Mouse (Mus musculus) bone marrow macrophage, adult 2 months (primary cell): ENCODE data around the gene Trpm8. TPM values are rescaled to one million over a fixed set of nuclear protein-coding genes. Genes with fewer than 3 reads are reported as not detected.

Source experiments
- H3K27ac ChIP-seq: 2 replicates; pipeline ENCODE4 v1.5.1; 2012; ENCODE audit warnings: low read depth, low read length; ENCODE audit not compliant: insufficient read depth
- H3K4me1 ChIP-seq: 2 replicates; pipeline ENCODE4 v1.6.1; 2012; ENCODE audit warnings: low read length; ENCODE audit not compliant: control insufficient read depth, insufficient read depth
- H3K4me3 ChIP-seq: 2 replicates; pipeline ENCODE4 v1.5.1; 2012; ENCODE audit warnings: mild to moderate bottlenecking, low read length, moderate library complexity; ENCODE audit not compliant: insufficient read depth
- CTCF ChIP-seq: IDR thresholded peaks from 2 replicates; pipeline ENCODE4 v1.5.1; 2012; ENCODE audit warnings: low read depth, mild to moderate bottlenecking, low read length, moderate library complexity
- POLR2A ChIP-seq: IDR thresholded peaks from 2 replicates; pipeline ENCODE4 v1.6.1; 2012; ENCODE audit warnings: mild to moderate bottlenecking, low read depth, low read length, borderline replicate concordance
- polyA plus RNA-seq: library from polyadenylated mRNA; stranded (reverse); fragments of >200 nt; gene quantifications from 2 replicates; pipeline ENCODE4 v1.2.4, GENCODE M21; 2012; ENCODE audit not compliant: missing spikeins, insufficient read depth, insufficient read length

Gene Trpm8
- polyA plus RNA-seq, 1 experiment: not detected

DNA sequence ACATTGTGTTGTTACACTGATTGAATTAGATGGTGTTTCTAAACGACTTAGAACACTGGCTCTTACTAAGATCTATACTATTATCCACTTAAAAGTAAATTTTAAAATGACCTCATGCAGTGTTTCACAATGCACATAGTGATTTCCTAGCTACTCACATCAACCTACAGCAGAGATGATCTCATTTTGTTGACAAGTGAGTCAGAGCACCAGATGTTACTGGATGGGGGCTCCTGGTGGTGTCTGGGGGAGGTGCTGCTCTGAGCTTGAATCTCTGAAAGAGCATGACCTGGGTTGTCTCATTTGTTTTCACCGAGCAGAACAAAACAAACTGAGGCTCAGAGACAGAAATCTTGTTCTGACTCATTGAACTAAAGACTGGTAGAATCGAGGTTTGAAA, 68.1 kb downstream of the Trpm8 start:
- TF ChIP-seq CTCF (no peak), POLR2A (no peak)
- peaks cover 14% of the 10 kb centered on the region for H3K4me1 ChIP-seq
- no peak overlapping the region for H3K27ac ChIP-seq

DNA sequence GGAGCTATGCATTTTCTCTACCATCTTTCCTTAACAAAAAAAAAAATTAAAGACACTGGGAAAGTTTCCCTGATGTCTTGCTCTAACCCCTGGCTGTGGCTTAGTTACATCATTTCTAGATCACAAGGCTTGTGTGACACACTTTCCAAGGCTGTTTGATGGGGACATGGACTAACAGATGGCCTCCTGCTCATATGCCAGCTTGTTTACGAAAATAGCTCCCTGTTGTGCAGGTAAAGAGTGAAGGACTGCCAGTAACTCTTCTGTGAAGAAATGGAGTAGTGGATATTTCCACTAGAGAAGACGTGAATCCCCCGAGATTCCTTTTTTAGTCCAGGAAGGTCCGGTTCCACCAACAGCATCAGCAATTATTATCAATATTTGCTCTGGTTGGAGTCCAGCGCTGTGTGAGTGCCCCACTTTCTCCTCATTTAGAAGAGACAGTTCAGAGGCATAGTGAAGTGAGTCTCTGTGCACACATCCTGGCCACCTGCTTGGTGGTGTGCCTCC, 71.1 kb downstream of the Trpm8 start:
- TF ChIP-seq POLR2A: no peak
- no peak for TF ChIP-seq CTCF
- Histone ChIP-seq H3K4me1 (peaks cover 14% of the 10 kb centered on the region), H3K4me3 (no peak overlapping the region), H3K27ac (no peak overlapping the region)

More for the DNA sequence above, 68.1 kb downstream of the Trpm8 start:
- H3K4me3 ChIP-seq: no peak overlapping the region

DNA sequence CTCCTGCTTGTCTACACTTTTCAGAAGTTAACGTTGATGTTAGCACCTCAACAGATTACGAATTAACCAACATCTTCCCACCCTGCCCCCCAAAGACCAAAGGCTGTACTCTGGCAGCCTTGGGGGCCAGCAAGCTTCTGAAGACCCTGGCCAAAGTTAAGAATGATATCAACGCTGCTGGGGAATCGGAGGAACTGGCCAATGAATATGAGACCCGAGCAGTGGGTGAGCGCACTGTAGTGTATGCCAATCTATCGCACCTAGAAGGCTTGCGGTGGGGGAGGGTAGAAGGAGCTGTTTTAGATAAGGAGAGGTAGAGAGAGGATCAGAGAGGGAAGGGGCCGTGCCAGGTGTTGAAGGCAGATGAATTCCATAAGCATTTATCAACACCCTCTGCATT, 73.3 kb downstream of the Trpm8 start:
- Histone ChIP-seq H3K4me1 (peaks cover 6% of the 10 kb centered on the region), H3K27ac (no peak overlapping the region), H3K4me3 (no peak overlapping the region)
- TF ChIP-seq POLR2A (no peak), CTCF (no peak)

DNA sequence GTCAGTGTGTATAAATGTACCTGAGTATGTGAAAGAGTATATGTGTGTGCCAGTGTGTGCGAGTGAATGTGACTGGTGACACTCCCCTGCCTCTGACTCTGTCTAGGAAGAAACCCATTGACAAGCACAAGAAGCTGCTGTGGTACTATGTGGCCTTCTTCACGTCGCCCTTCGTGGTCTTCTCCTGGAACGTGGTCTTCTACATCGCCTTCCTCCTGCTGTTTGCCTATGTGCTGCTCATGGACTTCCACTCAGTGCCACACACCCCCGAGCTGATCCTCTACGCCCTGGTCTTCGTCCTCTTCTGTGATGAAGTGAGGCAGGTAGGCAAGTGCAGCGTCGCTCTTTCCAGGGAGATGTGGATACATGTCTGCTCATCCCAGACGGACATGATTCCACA, 77.6 kb downstream of the Trpm8 start:
- no peak overlapping the region for H3K27ac ChIP-seq
- H3K4me1 ChIP-seq: no peaks in the 10 kb centered on the region
- no peak overlapping the region for H3K4me3 ChIP-seq
- no peak for TF ChIP-seq CTCF
- no peak for TF ChIP-seq POLR2A

DNA sequence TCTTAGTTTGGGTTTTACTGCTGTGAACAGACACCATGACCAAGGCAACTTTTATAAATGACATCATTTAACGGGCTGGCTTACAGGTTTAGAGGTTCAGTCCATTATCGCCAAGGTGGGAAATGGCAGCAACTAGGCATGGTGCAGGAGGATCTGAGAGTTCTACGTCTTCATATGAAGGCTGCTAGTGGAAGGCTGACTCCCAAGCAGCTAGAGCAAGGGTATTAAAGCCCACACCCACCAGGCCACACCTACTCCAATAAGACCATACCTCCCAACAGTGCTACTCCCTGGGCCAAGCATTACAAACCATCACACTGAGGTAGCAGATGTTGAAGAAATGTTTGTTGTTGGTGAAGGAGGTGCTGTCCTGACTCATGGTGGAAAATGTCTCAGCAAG, 78.2 kb downstream of the Trpm8 start:
- no peaks in the 10 kb centered on the region for H3K4me1 ChIP-seq
- no peak overlapping the region for H3K27ac ChIP-seq
- TF ChIP-seq CTCF (no peak), POLR2A (no peak)
- H3K4me3 ChIP-seq: no peak overlapping the region

DNA sequence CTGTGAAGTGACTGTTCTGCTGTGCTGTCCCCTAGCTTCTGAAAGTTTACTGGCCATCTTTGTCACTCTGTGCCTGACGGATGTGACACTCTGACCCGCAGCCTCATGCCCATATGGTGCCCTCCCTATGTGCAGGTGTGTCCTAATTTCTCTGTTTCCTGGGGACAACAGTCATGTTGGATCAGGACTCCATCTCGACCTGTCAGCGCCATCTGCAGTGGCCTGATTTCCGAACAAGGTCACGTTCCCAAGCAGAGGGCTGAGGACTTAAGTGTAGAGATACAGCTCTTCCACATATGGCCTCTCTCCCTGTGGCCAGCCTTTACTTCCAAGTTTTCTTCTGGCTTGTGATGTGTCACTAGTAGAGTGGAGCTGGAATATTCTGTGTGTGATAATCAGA, 79.2 kb downstream of the Trpm8 start:
- H3K4me3 ChIP-seq: no peak overlapping the region
- no peak overlapping the region for H3K27ac ChIP-seq
- TF ChIP-seq CTCF: no peak
- no peak for TF ChIP-seq POLR2A
- no peaks in the 10 kb centered on the region for H3K4me1 ChIP-seq

DNA sequence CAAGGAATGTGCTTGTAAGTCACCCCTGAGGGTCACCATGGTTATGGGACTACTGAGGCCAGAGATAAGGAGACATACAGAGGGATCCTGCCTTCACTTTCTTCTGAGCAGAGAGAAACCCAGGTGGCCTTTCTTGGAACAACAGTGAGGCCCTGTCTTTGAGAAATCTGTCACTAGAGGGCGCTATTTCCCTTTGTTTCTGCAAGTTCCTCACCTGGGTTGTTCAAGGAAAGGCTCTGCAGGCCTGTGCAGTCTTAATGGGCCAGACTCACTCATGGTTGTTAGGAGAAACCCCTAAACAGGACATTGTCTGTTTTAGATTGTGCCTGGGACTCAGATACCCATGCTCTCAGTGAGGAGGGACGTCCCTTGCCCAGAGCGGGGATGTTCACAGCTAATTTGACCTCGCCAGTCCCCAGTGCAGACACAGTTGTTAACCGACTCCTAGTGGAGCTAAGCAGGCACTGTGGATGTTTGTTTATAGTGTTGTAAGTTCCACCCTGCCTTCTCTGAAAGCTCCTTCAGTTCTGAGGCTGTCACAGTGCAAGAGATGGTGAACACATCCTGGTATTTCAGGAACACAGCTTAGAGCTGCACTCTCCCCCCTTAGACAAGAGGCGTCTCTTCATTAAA, 80.1 kb downstream of the Trpm8 start:
- H3K4me1 ChIP-seq: no peaks in the 10 kb centered on the region
- H3K4me3 ChIP-seq: no peak overlapping the region
- TF ChIP-seq POLR2A: no peak
- peak; percentile 41; the same call in 1 of the 2 replicates for TF ChIP-seq CTCF
- no peak overlapping the region for H3K27ac ChIP-seq

DNA sequence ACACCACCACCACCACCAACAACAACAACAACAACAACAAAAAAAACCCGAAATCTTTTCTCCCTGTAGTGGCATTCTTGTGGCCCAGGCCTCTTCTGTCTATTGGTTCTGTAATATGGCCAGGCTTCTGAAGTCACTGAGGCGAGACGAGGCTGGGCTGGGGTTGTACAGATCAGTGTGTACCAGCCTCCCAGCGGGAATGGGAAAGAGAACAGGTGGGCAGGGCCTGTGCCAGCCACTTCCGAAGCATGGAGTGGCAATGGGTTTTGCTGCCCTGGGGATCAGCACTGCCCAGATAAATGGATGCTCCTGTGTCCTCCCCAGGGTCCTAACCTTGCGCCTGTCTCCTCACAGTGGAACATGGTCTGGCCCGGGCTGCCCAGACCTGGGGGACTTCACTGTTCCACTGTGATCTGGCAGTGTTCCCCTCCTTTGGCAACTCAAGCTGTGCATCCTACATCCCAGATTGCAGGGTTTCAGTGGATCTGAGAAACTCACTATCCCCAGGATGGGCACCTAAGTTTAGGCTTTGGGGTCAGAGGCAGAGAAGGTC, 80.7 kb downstream of the Trpm8 start:
- TF ChIP-seq CTCF (no peak), POLR2A (no peak)
- no peak overlapping the region for H3K4me3 ChIP-seq
- H3K27ac ChIP-seq: no peak overlapping the region
- H3K4me1 ChIP-seq: no peaks in the 10 kb centered on the region

DNA sequence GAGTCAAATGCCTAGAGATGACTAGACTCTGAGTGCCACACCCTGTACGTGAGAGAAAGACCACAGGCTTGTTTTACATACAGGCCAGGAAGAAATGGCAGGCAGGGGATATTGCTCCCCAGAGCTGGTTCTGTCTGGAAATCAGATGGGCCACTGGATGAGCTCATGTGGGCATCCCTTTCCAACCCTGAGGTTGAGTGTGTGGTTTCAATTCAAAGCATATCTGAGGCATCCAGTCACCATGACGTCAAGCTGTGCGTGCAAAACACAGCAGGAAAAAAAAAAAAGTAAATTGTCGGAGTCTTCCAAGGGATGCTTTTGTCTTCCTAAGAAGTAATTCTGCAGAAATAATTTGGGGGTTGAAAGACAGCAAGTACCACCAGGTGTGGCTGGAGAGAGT, 83.6 kb downstream of the Trpm8 start:
- Histone ChIP-seq H3K4me3 (no peak overlapping the region), H3K4me1 (no peaks in the 10 kb centered on the region), H3K27ac (no peak overlapping the region)
- TF ChIP-seq CTCF (no peak), POLR2A (no peak)

DNA sequence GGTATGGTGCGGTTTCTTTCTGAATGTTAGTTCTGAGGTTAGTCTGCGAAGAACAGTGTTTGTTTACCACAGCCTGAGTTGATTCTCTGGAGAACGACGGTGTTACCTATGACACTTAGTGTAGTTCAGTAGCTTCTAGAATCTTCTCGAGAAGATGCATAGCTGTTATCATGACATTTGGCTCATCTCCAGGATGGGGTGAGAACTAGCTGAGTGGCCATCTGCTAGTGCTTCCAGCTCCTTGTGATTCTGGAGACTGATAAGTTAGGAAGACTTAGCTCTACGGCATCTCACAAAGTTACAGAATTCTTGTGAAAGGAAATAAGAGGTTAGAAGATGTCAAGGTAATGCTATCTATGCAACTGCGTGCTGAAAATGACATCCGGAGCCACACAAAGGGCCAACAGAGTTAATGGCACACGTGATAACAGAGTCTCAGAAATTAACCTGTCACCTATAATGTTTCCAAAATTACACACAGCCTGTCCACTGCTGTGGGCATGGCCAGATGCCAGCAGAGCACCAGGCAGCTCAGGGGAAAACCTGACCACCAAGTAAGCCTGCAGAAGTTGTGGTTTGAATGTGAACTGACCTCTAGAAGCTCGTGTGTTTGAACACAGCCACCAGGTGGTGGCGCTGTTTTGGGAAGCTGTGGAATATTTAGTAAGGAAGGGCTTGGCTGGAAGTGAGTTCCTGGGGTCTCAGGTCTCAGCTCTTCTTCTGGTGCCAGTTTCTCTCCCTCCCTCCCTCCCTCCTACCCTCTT, 89.6 kb downstream of the Trpm8 start:
- no peak overlapping the region for H3K27ac ChIP-seq
- H3K4me3 ChIP-seq: no peak overlapping the region
- TF ChIP-seq POLR2A: no peak
- TF ChIP-seq CTCF: no peak
- no peaks in the 10 kb centered on the region for H3K4me1 ChIP-seq
